Mouse (Mus musculus) MEL (cell line): ENCODE data around the gene Mtr. TPM values are rescaled to one million over a fixed set of nuclear protein-coding genes. Genes with fewer than 3 reads are reported as not detected.

Source experiments
- DNase-seq: peaks from one replicate; pipeline ENCODE4 v3.0.0; 2011; ENCODE audit warnings: low read depth, low spot score
- H3K27ac ChIP-seq: 2 replicates; pipeline ENCODE4 v1.5.1; 2012; ENCODE audit warnings: low read depth, mild to moderate bottlenecking, control low read depth, low read length, moderate library complexity; ENCODE audit not compliant: control insufficient read depth
- H3K27me3 ChIP-seq, 2 experiments: fragments of 150-350 bp in 1 of 2; sonication (generic) in 1 of 2; 2 replicates each; pipeline ENCODE4 v1.6.1; 2012; ENCODE audit warnings: low read length in 2 of 2, mild to moderate bottlenecking in 2 of 2, improper control_type of control experiment in 1 of 2, moderate library complexity in 1 of 2; ENCODE audit not compliant: insufficient read depth in 2 of 2, control insufficient read depth in 1 of 2
- H3K36me3 ChIP-seq, 2 experiments: 2 replicates each; pipeline ENCODE4 v1.6.1; 2012 to 2014; ENCODE audit warnings: low read length in 2 of 2, improper control_type of control experiment in 1 of 2, inconsistent platforms in 1 of 2, mild to moderate bottlenecking in 1 of 2; ENCODE audit not compliant: insufficient read depth in 2 of 2, control insufficient read depth in 1 of 2
- H3K4me1 ChIP-seq, 2 experiments: fragments of 150-350 bp in 1 of 2; sonication (generic) in 1 of 2; 2 replicates each; pipeline ENCODE4 v1.6.1; 2012; ENCODE audit warnings: low read length in 2 of 2, improper control_type of control experiment in 1 of 2, mild to moderate bottlenecking in 1 of 2; ENCODE audit not compliant: insufficient read depth in 2 of 2, control insufficient read depth in 1 of 2
- H3K4me3 ChIP-seq, 2 experiments: fragments of 150-350 bp in 1 of 2; sonication (generic) in 1 of 2; 2 replicates each; pipeline ENCODE4 v1.5.1; 2012; ENCODE audit warnings: low read depth in 2 of 2, low read length in 2 of 2, mild to moderate bottlenecking in 2 of 2, moderate library complexity in 2 of 2, control low read depth in 1 of 2, improper control_type of control experiment in 1 of 2; ENCODE audit not compliant: control insufficient read depth in 1 of 2, insufficient read depth in 1 of 2
- H3K79me2 ChIP-seq: 2 replicates; pipeline ENCODE4 v1.6.1; 2012; ENCODE audit warnings: mild to moderate bottlenecking, low read length, moderate library complexity; ENCODE audit not compliant: control insufficient read depth, poor library complexity, insufficient read depth
- H3K9ac ChIP-seq: 2 replicates; pipeline ENCODE4 v1.6.1; 2012; ENCODE audit warnings: low read depth, mild to moderate bottlenecking, control low read depth, low read length, moderate library complexity; ENCODE audit not compliant: control insufficient read depth, poor library complexity, severe bottlenecking
- H3K9me3 ChIP-seq: fragments of 150-350 bp; sonication (generic); replicated peaks from 2 replicates; pipeline ENCODE4 v1.6.1; 2012; ENCODE audit warnings: mild to moderate bottlenecking, low read length, improper control_type of control experiment, moderate library complexity; ENCODE audit not compliant: insufficient read depth
- CTCF ChIP-seq, 3 experiments: IDR thresholded peaks in 2 of 3; conservative IDR thresholded peaks in 1 of 3; 2 replicates each; pipeline ENCODE4 v1.5.1; 2011 to 2012; ENCODE audit warnings: low read length in 3 of 3, low read depth in 2 of 3, mild to moderate bottlenecking in 2 of 3, improper control_type of control experiment in 1 of 3, inconsistent platforms in 1 of 3, mixed read lengths in 1 of 3, moderate library complexity in 1 of 3; ENCODE audit not compliant: control insufficient read depth in 1 of 3, insufficient read depth in 1 of 3, poor library complexity in 1 of 3, severe bottlenecking in 1 of 3
- HCFC1 ChIP-seq: IDR thresholded peaks from 2 replicates; pipeline ENCODE4 v1.6.1; 2012; ENCODE audit warnings: low read depth, mild to moderate bottlenecking, inconsistent platforms, low read length, improper control_type of control experiment, moderate library complexity
- JUND ChIP-seq: IDR thresholded peaks from 2 replicates; pipeline ENCODE4 v1.6.1; 2011; ENCODE audit warnings: low read depth, mild to moderate bottlenecking, improper control_type of control experiment, low read length
- MAFK ChIP-seq: IDR thresholded peaks from 2 replicates; pipeline ENCODE4 v1.6.1; 2011; ENCODE audit warnings: low read depth, mild to moderate bottlenecking, low read length, improper control_type of control experiment, borderline replicate concordance
- MEF2A ChIP-seq: IDR thresholded peaks from 2 replicates; pipeline ENCODE4 v1.6.1; 2014; ENCODE audit warnings: low read depth, mild to moderate bottlenecking, inconsistent platforms, low read length, improper control_type of control experiment; ENCODE audit not compliant: poor library complexity, insufficient replicate concordance, severe bottlenecking; ENCODE audit errors: extremely low read depth
- POLR2AphosphoS2 ChIP-seq: IDR thresholded peaks from 2 replicates; pipeline ENCODE4 v1.6.1; 2011; ENCODE audit warnings: low read length, improper control_type of control experiment
- RAD21 ChIP-seq: IDR thresholded peaks from 2 replicates; pipeline ENCODE4 v1.6.1; 2011; ENCODE audit warnings: mild to moderate bottlenecking, low read depth, low read length, improper control_type of control experiment
- RCOR1 ChIP-seq: IDR thresholded peaks from 2 replicates; pipeline ENCODE4 v1.6.1; 2012; ENCODE audit warnings: low read depth, mild to moderate bottlenecking, inconsistent platforms, low read length, improper control_type of control experiment
- SMC3 ChIP-seq: IDR thresholded peaks from 2 replicates; pipeline ENCODE4 v1.6.1; 2011; ENCODE audit warnings: low read depth, low read length, improper control_type of control experiment
- TAL1 ChIP-seq: IDR thresholded peaks from 2 replicates; pipeline ENCODE4 v1.6.1; 2012; ENCODE audit warnings: mild to moderate bottlenecking, inconsistent platforms, low read length, moderate library complexity, mixed read lengths
- TBP ChIP-seq: IDR thresholded peaks from 2 replicates; pipeline ENCODE4 v1.8.0; 2011; ENCODE audit warnings: low read depth, low read length, improper control_type of control experiment
- ZC3H11A ChIP-seq: IDR thresholded peaks from 2 replicates; pipeline ENCODE4 v1.6.1; 2012; ENCODE audit warnings: low read depth, mild to moderate bottlenecking, inconsistent platforms, low read length, improper control_type of control experiment
- ZNF384 ChIP-seq: IDR thresholded peaks from 2 replicates; pipeline ENCODE4 v1.6.1; 2012; ENCODE audit warnings: low read depth, mild to moderate bottlenecking, inconsistent platforms, low read length, improper control_type of control experiment
- polyA plus RNA-seq, 2 experiments: library from polyadenylated mRNA; stranded (reverse) in 1 of 2; unstranded in 1 of 2; fragments of >175 nt in 1 of 2; fragments of >200 nt in 1 of 2; gene quantifications; 2 replicates each; pipeline versions ENCODE4 v1.2.1 to v1.2.4; 2012; ENCODE audit warnings: low replicate concordance in 2 of 2, low read depth in 1 of 2; ENCODE audit not compliant: insufficient read length in 2 of 2, insufficient read depth in 1 of 2, missing spikeins in 1 of 2
- total RNA-seq: library from RNA; depleted of rRNA; stranded (reverse); fragments of 300-350 nt; gene quantifications from 2 replicates; pipeline ENCODE4 v1.2.3, GENCODE M21; 2012

The Mtr gene
- total and polyA plus RNA-seq, 3 experiments = 25.5 to 53.0 (median 32.2) TPM

DNA sequence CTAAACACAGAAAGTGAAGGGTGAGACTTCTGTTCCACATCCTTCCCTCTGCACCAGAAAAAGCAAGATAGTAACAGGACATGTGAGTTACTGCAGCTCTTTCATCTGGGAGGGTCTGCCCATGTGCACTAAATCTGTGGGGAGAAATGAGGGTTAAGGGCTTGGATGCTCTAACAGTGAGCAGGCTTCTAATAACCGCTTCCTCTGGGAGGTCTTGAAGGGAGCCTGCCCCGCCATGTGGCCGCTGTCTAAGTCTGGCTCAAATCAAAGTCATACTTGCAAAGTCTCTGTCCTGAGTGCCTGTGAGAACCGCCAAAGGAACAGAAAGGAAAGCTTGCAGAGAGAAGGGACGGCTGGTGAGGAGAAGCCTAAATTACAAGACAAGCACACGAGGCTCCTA is 39.9 kb upstream of the Mtr start (continued):
- no peak for TF ChIP-seq CTCF (IDR thresholded peaks at IDR 0.05 in 2 of 3, conservative IDR thresholded peaks at IDR 0.05 in 1 of 3; ENCODE audit: control insufficient read depth in 1 of 3, insufficient read depth in 1 of 3, low read depth in 2 of 3, low read length in 3 of 3, poor library complexity in 1 of 3, severe bottlenecking in 1 of 3)
- no peak for TF ChIP-seq RAD21
- no peak for TF ChIP-seq MAFK
- no peak for TF ChIP-seq JUND
- TF ChIP-seq, all 39 proteins: peak for 0

GRCm38 (mm10) chr13:12296701-12297100 is 38.8 kb upstream of the Mtr start:
- H3K4me1 ChIP-seq = no peaks in the 10 kb centered on the region
- H3K9me3 ChIP-seq = no peaks in the 10 kb centered on the region
- TF ChIP-seq ZC3H11A (peak; percentile 69), RAD21 (peak; percentile 75), TAL1 (no peak), CTCF (IDR thresholded peaks at IDR 0.05 in 2 of 3, conservative IDR thresholded peaks at IDR 0.05 in 1 of 3; ENCODE audit: control insufficient read depth in 1 of 3, insufficient read depth in 1 of 3, low read depth in 2 of 3, low read length in 3 of 3, poor library complexity in 1 of 3, severe bottlenecking in 1 of 3) (peak; percentile 18 to 67 (median 22); a peak in 4 of 6 replicates), RCOR1 (no peak), MAFK (no peak), HCFC1 (no peak), SMC3 (peak; percentile 90)
- H3K27ac ChIP-seq = no peak overlapping the region
- H3K36me3 ChIP-seq = no peaks in the 10 kb centered on the region
- no peak overlapping the region for H3K9ac ChIP-seq
- H3K79me2 ChIP-seq = no peaks in the 10 kb centered on the region
- peak; percentile 56 for DNase-seq
- H3K27me3 ChIP-seq = 0 out of 4 replicates have a peak, but pooled peaks cover 0 to 2% of the 10 kb centered on the region in 2 experiments
- no peak overlapping the region for H3K4me3 ChIP-seq

DNA sequence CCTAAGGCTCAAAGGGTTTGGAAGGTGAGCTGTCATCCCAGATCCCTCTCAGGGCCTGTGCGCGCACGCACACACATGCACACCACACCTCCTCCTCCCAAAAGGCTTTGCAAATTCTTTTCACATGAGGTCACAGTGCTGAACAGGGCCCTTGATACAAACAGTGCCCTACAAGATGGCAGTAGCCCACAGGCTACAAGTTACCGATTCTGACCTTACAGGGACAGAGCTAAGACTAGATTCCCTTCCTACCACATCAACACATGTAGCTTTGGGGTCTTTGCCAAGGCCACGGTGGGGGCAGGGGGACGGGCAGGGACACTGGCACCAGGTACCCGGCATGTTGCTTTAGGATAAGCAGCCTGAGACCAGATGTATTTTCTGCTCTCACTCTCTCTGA is 35.9 kb upstream of the Mtr start:
- DNase-seq = no peak
- H3K4me1 ChIP-seq = no peaks in the 10 kb centered on the region
- no peak overlapping the region for H3K9ac ChIP-seq
- H3K9me3 ChIP-seq = no peaks in the 10 kb centered on the region
- TF ChIP-seq TBP (no peak), MEF2A (no peak), ZC3H11A (no peak), ZNF384 (no peak), POLR2AphosphoS2 (no peak)
- H3K79me2 ChIP-seq = no peaks in the 10 kb centered on the region
- H3K4me3 ChIP-seq = no peak overlapping the region
- H3K36me3 ChIP-seq = no peaks in the 10 kb centered on the region
- no peak overlapping the region for H3K27ac ChIP-seq
- no peaks in the 10 kb centered on the region; a peak in 1 of 4 replicates for H3K27me3 ChIP-seq
